Comparison of ENCODE assay signal across 10 mouse cellular contexts in genomic region chr16:33130731-33131130, GRCm38 (mm10). TPM values are rescaled to one million over a fixed set of nuclear protein-coding genes. Genes with fewer than 3 reads are reported as not detected.
DNase-seq lines count a peak whose midpoint lies in the region; ATAC-seq and TF ChIP-seq lines count a peak whose summit lies in the region.
"Had no signal": no experiment of that assay in that cellular context is flagged by ENCODE, and none has a peak within 500 bp of the region (broad histone marks: within the 10 kb centered on the region; RNA-seq: fewer than 3 reads in every experiment).

No protein-coding gene starts in this region.

- H3K36me3 ChIP-seq in forebrain, postnatal 0 days (ENCODE audit: insufficient read depth), result no peaks in the 10 kb centered on the region; the same call in 1 of the 2 replicates
- no peaks in the 10 kb centered on the region for H3K36me3 ChIP-seq in forebrain, embryonic 11.5 days (ENCODE audit: control insufficient read depth, insufficient read depth, low read length)
- H3K36me3 ChIP-seq: embryonic facial prominence, embryonic 12.5 days had no signal

- DNase-seq in forebrain, postnatal 0 days, result peak; percentile 25
- DNase-seq in forebrain, embryonic 11.5 days (ENCODE audit: low spot score), result no peak
- DNase-seq in 416B (ENCODE audit: low read depth), result peak; percentile 25
- peak; percentile 9 for DNase-seq in c-Kit-positive CD71-negative TER-119-negative erythroid progenitor cells, embryonic 14.5 days (ENCODE audit: low read depth)
- peak; percentile 7 to 36 for DNase-seq in heart, postnatal 36 days
- no peak for DNase-seq in thymus, postnatal 14 days
- DNase-seq in cerebellum, adult 8-10 months, result no peak
- no peak for DNase-seq in cerebellum, postnatal 4 days (ENCODE audit: low spot score in 2 of 2)

- no peak for TF ChIP-seq CTCF in forebrain, postnatal 0 days (IDR thresholded peaks at IDR 0.05; ENCODE audit: low read depth)

- H3K4me2 ChIP-seq in forebrain, postnatal 0 days (ENCODE audit: low read depth), result no peak overlapping the region
- H3K4me2 ChIP-seq in forebrain, embryonic 11.5 days (ENCODE audit: low read depth, low read length, severe bottlenecking), result no peak overlapping the region
- H3K4me2 ChIP-seq: embryonic facial prominence, embryonic 12.5 days had no signal

- intact Hi-C loops in heart, postnatal 36 days (cut with DNase I), result no loop called here

- H3K4me3 ChIP-seq in forebrain, postnatal 0 days (ENCODE audit: low read depth, low read length), result no peak overlapping the region
- H3K4me3 ChIP-seq in forebrain, embryonic 11.5 days (ENCODE audit: low read depth, low read length), result no peak overlapping the region
- H3K4me3 ChIP-seq: embryonic facial prominence, embryonic 12.5 days; left cerebral cortex, adult 2 months had no signal

- H3K4me1 ChIP-seq in forebrain, postnatal 0 days (ENCODE audit: insufficient read depth), result no peaks in the 10 kb centered on the region
- no peaks in the 10 kb centered on the region for H3K4me1 ChIP-seq in forebrain, embryonic 11.5 days (replicated peaks; ENCODE audit: control insufficient read depth, insufficient read depth, low read length)
- H3K4me1 ChIP-seq: embryonic facial prominence, embryonic 12.5 days had no signal

- no peaks in the 10 kb centered on the region for H3K27me3 ChIP-seq in forebrain, postnatal 0 days (ENCODE audit: insufficient read depth, low read length)
- no peaks in the 10 kb centered on the region for H3K27me3 ChIP-seq in forebrain, embryonic 11.5 days (ENCODE audit: control insufficient read depth, insufficient read depth, low read length)
- H3K27me3 ChIP-seq: embryonic facial prominence, embryonic 12.5 days had no signal

- no peaks in the 10 kb centered on the region for H3K9me3 ChIP-seq in forebrain, postnatal 0 days (ENCODE audit: low read length)
- no peaks in the 10 kb centered on the region for H3K9me3 ChIP-seq in forebrain, embryonic 11.5 days (ENCODE audit: control insufficient read depth, low read length)
- H3K9me3 ChIP-seq: embryonic facial prominence, embryonic 12.5 days had no signal

- 31% methylated on average over 4 of the region's 4 CpGs for WGBS in forebrain, postnatal 0 days
- 66% methylated on average over 4 of the region's 4 CpGs for WGBS in forebrain, embryonic 11.5 days

- H3K9ac ChIP-seq in forebrain, postnatal 0 days, result no peak overlapping the region
- H3K9ac ChIP-seq in forebrain, embryonic 11.5 days (ENCODE audit: low read length), result no peak overlapping the region
- H3K9ac ChIP-seq: embryonic facial prominence, embryonic 12.5 days had no signal

- ATAC-seq in forebrain, postnatal 0 days, result no peak
- no peak for ATAC-seq in forebrain, embryonic 11.5 days (replicated peaks; ENCODE audit: low FRiP score)

- H3K27ac ChIP-seq in forebrain, postnatal 0 days (ENCODE audit: low read depth, low read length), result no peak overlapping the region
- no peak overlapping the region for H3K27ac ChIP-seq in forebrain, embryonic 11.5 days (ENCODE audit: low read depth, low read length)
- H3K27ac ChIP-seq: embryonic facial prominence, embryonic 12.5 days; left cerebral cortex, adult 2 months had no signal

RNA-seq across cellular contexts. Expression of gene Osbpl11, which starts 54.1 kb away (rescaled TPM):
- total RNA-seq in forebrain, postnatal 0 days (2014; rRNA removed), result 23.5 and 24.8 TPM in 2 replicates
- 9.0 and 13.3 TPM in 2 replicates for polyA plus RNA-seq in forebrain, postnatal 0 days (2015; fragmentation: Nextera tagmentation; extraction: Ambion mirVana)
- polyA plus RNA-seq in forebrain, embryonic 11.5 days (2014; fragmentation: Nextera tagmentation; extraction: Ambion mirVana), result 26.2 and 26.7 TPM in 2 replicates
- 10 to 100 TPM; 19.8 to 22.4 TPM for total RNA-seq in heart, postnatal 36 days (2021)

Comparison
In these comparisons a context has a peak if more than half of its experiments do, and no peak if none do; other contexts are left out.
1. DNase-seq: peak in forebrain, postnatal 0 days (single experiment), 416B (single experiment), c-Kit-positive CD71-negative TER-119-negative erythroid progenitor cells, embryonic 14.5 days (single experiment) and heart, postnatal 36 days (2 of 2); none in forebrain, embryonic 11.5 days (single experiment), thymus, postnatal 14 days (single experiment), cerebellum, adult 8-10 months (single experiment) and cerebellum, postnatal 4 days (0 of 2).